ENCODE assay signal across 9 mouse cellular contexts in the genomic region with DNA sequence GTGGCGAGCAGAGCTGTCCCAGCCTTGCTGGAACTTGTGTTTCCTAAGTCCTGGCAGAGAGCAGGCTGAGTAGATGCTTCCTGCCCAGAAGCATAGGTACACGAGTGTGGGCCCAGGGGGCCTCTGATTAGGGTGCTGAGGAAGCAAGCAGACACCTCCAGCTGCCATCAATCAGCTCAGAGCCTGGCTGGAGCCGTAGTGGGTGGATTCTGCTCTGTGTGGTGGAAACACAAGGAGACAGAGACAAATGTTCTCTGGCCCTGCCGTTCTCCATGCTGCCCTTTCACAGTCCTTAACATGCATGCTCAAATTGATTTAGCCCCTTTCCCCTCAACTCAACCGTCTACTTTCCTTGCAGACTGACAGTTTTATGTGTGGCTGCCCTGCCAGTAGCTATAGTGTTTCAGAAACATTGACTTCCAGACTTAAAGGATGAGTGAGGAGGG.
DNase-seq lines count a peak whose midpoint lies in the region; ATAC-seq and TF ChIP-seq lines count a peak whose summit lies in the region.
"Had no signal": no experiment of that assay in that cellular context is flagged by ENCODE, and none has a peak within 500 bp of the region (broad histone marks: within the 10 kb centered on the region; RNA-seq: fewer than 3 reads in every experiment).

No protein-coding gene starts in this region.

- DNase-seq in 3T3-L1 (ENCODE audit: low read depth, low spot score), result peak; percentile 12
- DNase-seq in brain, embryonic 14.5 days (ENCODE audit: low read depth), result peak; percentile 13
- peak; percentile 29 to 50 for DNase-seq in heart, postnatal 14 days
- DNase-seq in limb, embryonic 11.5 days (ENCODE audit: low spot score), result peak; percentile 62
- DNase-seq in stomach, postnatal 0 days (ENCODE audit: low spot score), result peak; percentile 29
- no peak for DNase-seq in right cerebral cortex, postnatal 36 days (ENCODE audit: low spot score in 2 of 2)
- DNase-seq in left cerebral cortex, postnatal 14 days (ENCODE audit: low spot score in 2 of 2), result no peak

- H3K9ac ChIP-seq in limb, embryonic 11.5 days (ENCODE audit: low read length), result no peak overlapping the region
- H3K9ac ChIP-seq in stomach, postnatal 0 days (ENCODE audit: low read length), result no peak overlapping the region

- peak overlapping the region; percentile 70 for H3K27ac ChIP-seq in limb, embryonic 11.5 days (replicated peaks; ENCODE audit: low read depth, low read length)
- peak overlapping the region; percentile 41; the same call in 1 of the 2 replicates for H3K27ac ChIP-seq in stomach, postnatal 0 days (replicated peaks)

- intact Hi-C loops in heart, postnatal 14 days (cut with DNase I), result no loop called here
- intact Hi-C loops in left cerebral cortex, postnatal 14 days (cut with DNase I), result no loop called here

- ATAC-seq in limb, embryonic 11.5 days (ENCODE audit: insufficient number of reproducible peaks, low FRiP score, low TSS enrichment, low read depth), result peak; percentile 65; the same call in 1 of the 2 replicates
- ATAC-seq in stomach, postnatal 0 days (ENCODE audit: low FRiP score, low TSS enrichment), result 0 out of 2 replicates have a peak, but pooled peaks have one; percentile 43
- ATAC-seq in granulocyte monocyte progenitor cell, adult 5-6 weeks (replicated peaks; ENCODE audit: poor library complexity, severe bottlenecking), result no peak

- WGBS in limb, embryonic 11.5 days, result 9% methylated on average over 5 of the region's 5 CpGs
- WGBS in stomach, postnatal 0 days, result 12% methylated on average over 5 of the region's 5 CpGs

- no peak for TF ChIP-seq POLR2A in brain, embryonic 14.5 days (IDR thresholded peaks at IDR 0.05; ENCODE audit: borderline replicate concordance, extremely low read depth, insufficient read depth, insufficient read length, poor library complexity, severe bottlenecking)

- no peak for TF ChIP-seq EP300 in stomach, postnatal 0 days (optimal IDR thresholded peaks at IDR 0.05)

- no peak overlapping the region for H3K4me3 ChIP-seq in limb, embryonic 11.5 days (ENCODE audit: low read depth, low read length)
- H3K4me3 ChIP-seq in stomach, postnatal 0 days (ENCODE audit: low read depth, low read length), result no peak overlapping the region
- H3K4me3 ChIP-seq: myocyte had no signal

- H3K9me3 ChIP-seq in limb, embryonic 11.5 days (ENCODE audit: control insufficient read depth, low read length), result no peaks in the 10 kb centered on the region
- no peaks in the 10 kb centered on the region for H3K9me3 ChIP-seq in stomach, postnatal 0 days (ENCODE audit: control insufficient read depth, low read length)

- H3K27me3 ChIP-seq in limb, embryonic 11.5 days (ENCODE audit: control insufficient read depth, insufficient read depth, low read length), result no peaks in the 10 kb centered on the region
- no peaks in the 10 kb centered on the region for H3K27me3 ChIP-seq in stomach, postnatal 0 days (ENCODE audit: control insufficient read depth, insufficient read depth, low read length)

- peaks cover 12% of the 10 kb centered on the region for H3K4me1 ChIP-seq in limb, embryonic 11.5 days (ENCODE audit: control insufficient read depth, insufficient read depth, low read length)
- H3K4me1 ChIP-seq in stomach, postnatal 0 days (replicated peaks; ENCODE audit: control insufficient read depth, insufficient read depth), result peaks cover 5% of the 10 kb centered on the region

- no peak for TF ChIP-seq CTCF in brain, embryonic 14.5 days (IDR thresholded peaks at IDR 0.05; ENCODE audit: borderline replicate concordance, extremely low read depth, insufficient read depth, insufficient read length)
- no peak for TF ChIP-seq CTCF in stomach, postnatal 0 days (IDR thresholded peaks at IDR 0.05; ENCODE audit: low read depth)

- no peaks in the 10 kb centered on the region for H3K36me3 ChIP-seq in limb, embryonic 11.5 days (ENCODE audit: control insufficient read depth, insufficient read depth, low read length)
- H3K36me3 ChIP-seq in stomach, postnatal 0 days (ENCODE audit: control insufficient read depth, insufficient read depth, low read length), result no peaks in the 10 kb centered on the region

- H3K4me2 ChIP-seq in limb, embryonic 11.5 days (ENCODE audit: low read depth, severe bottlenecking), result no peak overlapping the region
- no peak overlapping the region for H3K4me2 ChIP-seq in stomach, postnatal 0 days (replicated peaks; ENCODE audit: low read depth)

Comparison
In these comparisons a context has a peak if more than half of its experiments do, and no peak if none do; other contexts are left out.
1. DNase-seq: peak in 3T3-L1 (single experiment), brain, embryonic 14.5 days (single experiment), heart, postnatal 14 days (2 of 2), limb, embryonic 11.5 days (single experiment) and stomach, postnatal 0 days (single experiment); none in right cerebral cortex, postnatal 36 days (0 of 2) and left cerebral cortex, postnatal 14 days (0 of 2).